Mouse (Mus musculus): ENCODE data around the gene Fcgrt.
"Not testable (repeated sequence)": the region's sequence is repeated elsewhere in the genome, so short reads cannot be mapped to it uniquely, and the experiment has no call there.

Gene Fcgrt

GRCm38 (mm10) chr7:45129776-45130512 lies 26.3 kb upstream of the Fcgrt start:
- in situ Hi-C loops (cut with MboI, MseI) = no loop called here

- in situ Hi-C loops (cut with MboI, MseI) = no loop called here
These were observed 25.7 kb upstream of the Fcgrt start for GRCm38 (mm10) chr7:45129318-45129717.

GRCm38 (mm10) chr7:45128624-45129246 lies 25.1 kb upstream of the Fcgrt start, which contains the start of gene Rpl13a:
Rpl13a (minus strand) TSS chr7:45128761.
- in situ Hi-C loops (cut with MboI, MseI) = no loop called here

GRCm38 (mm10) chr7:45127700-45128224 lies 24.1 kb upstream of the Fcgrt start:
- in situ Hi-C loops (cut with MboI, MseI) = no loop called here

- in situ Hi-C loops (cut with MboI, MseI) = no loop called here
These were observed 23.4 kb upstream of the Fcgrt start for GRCm38 (mm10) chr7:45126844-45127699.

DNA sequence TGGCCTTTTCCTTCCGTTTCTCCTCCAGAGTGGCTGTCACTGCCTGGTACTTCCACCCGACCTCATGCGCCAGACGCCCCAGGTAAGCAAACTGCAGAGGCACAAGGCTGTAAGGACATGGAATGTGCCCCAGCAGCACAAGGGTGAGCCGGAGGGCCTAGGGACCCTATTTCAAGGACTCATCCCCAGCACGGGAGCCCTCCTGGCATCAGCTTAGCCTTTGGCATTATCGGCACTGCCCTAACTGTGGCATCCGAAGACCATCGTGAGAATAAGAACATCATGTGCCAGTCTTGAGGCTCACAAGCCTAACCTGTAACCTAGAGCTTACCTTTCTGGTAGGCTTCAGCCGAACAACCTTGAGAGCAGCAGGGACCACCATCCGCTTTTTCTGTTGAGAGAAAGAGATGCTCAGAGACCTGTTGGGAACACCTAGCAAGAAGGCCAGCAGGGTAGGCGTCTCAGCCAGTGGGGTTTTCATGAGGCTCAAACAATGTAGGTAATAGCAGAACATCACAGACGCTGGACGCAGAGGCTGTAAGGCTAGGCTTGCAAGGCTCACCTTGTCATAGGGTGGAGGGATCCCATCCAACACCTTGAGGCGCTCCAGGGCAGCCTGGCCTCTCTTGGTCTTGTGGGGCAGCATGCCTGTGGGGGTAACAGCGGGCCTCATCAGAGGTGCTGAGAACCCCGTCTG lies 22.6 kb upstream of the Fcgrt start:
- in situ Hi-C loops (cut with MboI, MseI) = no loop called here

DNA sequence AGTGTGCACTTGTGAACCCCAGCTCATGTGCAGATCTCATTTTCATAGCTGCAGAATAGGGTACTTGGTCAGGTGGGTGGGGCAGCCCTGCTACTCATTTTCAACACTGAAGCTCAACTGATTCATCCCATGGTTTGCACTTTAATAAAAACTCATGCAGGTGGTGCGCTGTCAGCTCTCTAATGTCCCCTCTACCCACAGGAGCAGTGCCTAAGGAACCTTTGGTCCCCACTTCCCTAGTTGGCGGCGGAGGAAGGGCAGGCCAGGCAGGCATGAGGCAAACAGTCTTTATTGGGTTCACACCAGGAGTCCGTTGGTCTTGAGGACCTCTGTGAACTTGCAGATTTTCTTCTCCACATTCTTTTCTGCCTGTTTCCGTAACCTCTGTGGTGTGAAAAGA lies 22.0 kb upstream of the Fcgrt start:
- in situ Hi-C loops (cut with MboI, MseI) = not testable (repeated sequence)

- in situ Hi-C loops (cut with MboI, MseI) = no loop called here
These were observed 21.5 kb upstream of the Fcgrt start for GRCm38 (mm10) chr7:45125144-45125600.

- in situ Hi-C loops (cut with MboI, MseI) = loop anchor here (5.0 kb wide), 1 partner anchor 37 kb away; no protein-coding TSS in a partner anchor
These were observed 20.8 kb upstream of the Fcgrt start, which contains the start of gene Rps11 for GRCm38 (mm10) chr7:45124224-45125143. Rps11 (minus strand) TSS chr7:45124439.

- in situ Hi-C loops (cut with MboI, MseI) = loop anchor here (5.0 kb wide), 1 partner anchor 36 kb away; no protein-coding TSS in a partner anchor
These were observed 19.5 kb upstream of the Fcgrt start for GRCm38 (mm10) chr7:45123186-45123570.

DNA sequence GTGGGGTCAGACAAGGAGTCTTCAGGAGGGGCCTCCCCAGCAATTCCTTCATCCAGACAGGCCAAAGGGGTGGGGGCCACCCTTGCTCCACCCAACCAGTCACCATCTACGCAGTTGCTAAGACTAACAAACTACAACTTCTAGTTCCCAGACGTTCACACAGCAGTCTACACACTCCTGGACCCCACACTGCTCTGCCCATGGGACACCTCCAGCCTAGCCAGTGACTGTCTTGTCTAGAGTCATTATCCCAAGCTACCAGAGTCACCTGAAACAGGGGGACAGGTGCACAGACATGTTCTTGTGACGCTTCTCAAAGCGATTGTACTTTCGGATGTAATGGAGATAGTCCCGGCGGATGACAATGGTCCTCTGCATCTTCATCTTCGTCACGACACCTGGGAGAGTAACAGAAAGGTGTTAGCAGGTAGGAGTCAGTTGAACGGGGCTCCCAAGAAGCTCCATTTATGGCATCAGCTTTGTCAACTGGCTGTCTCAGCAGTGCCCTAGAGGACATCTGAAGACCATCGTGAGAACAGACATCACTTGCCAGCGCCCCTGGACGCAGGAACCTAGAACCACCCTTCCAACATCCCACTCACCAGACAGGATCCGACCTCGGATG lies 19.0 kb upstream of the Fcgrt start:
- in situ Hi-C loops (cut with MboI, MseI) = loop anchor here (5.0 kb wide), 1 partner anchor 35 kb away; no protein-coding TSS in a partner anchor

DNA sequence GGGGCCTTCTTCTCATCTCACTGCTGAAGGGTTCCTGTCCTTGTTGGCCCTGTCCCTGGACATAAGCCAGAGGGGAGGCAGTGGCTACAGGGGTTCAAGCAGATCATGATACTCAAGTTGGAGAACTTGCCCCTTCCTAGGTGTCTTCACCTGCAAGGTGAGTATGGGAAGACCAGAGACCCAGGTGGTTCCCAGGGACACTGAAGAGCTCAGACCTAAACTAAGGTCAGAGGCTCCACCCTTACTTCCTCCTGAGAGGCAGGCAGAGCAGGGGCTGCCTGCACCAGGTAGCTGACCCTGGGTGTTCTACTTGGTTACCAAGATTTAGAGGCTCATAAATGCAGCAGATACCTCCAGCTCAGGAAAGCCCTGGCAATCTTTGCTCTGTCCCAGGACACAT lies 18.3 kb upstream of the Fcgrt start:
- in situ Hi-C loops (cut with MboI, MseI) = loop anchor here (5.0 kb wide), 1 partner anchor 35 kb away; no protein-coding TSS in a partner anchor

DNA sequence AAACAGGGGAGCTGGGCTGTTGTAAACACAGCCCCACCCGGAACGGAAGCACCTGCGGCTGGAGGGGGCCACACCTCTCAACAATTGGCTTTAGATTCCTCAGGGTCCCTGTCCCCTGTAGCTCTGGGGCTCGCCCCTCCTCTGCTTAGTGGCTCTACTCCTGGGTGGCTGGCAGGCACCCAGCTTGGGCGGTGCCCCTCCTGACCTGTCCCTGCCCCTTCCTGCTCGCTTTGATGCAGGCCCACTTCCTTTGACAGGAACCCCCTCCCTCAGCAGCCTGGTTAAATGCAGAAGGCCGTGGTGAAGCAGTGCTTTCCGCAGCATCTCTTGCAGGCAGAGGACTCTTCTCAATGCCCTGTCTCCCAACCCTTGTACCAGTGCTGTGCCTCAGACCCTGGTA lies 17.8 kb upstream of the Fcgrt start:
- in situ Hi-C loops (cut with MboI, MseI) = loop anchor here (5.0 kb wide), 1 partner anchor 34 kb away; no protein-coding TSS in a partner anchor

GRCm38 (mm10) chr7:45119780-45120709 lies 16.4 kb upstream of the Fcgrt start:
- in situ Hi-C loops (cut with MboI, MseI) = loop anchor here (5.0 to 10.0 kb wide), 2 partner anchors 33 to 735 kb away; partner anchors contain the start of genes 1700008O03Rik and Syt3

GRCm38 (mm10) chr7:45118336-45118735 lies 14.7 kb upstream of the Fcgrt start:
- in situ Hi-C loops (cut with MboI, MseI) = loop anchor here (10.0 kb wide), 1 partner anchor 734 kb away; the partner anchor contains the start of genes 1700008O03Rik and Syt3

GRCm38 (mm10) chr7:45117566-45117965 lies 13.9 kb upstream of the Fcgrt start:
- in situ Hi-C loops (cut with MboI, MseI) = loop anchor here (10.0 kb wide), 1 partner anchor 733 kb away; the partner anchor contains the start of genes 1700008O03Rik and Syt3

- in situ Hi-C loops (cut with MboI, MseI) = loop anchor here (10.0 kb wide), 1 partner anchor 729 kb away; the partner anchor contains the start of genes 1700008O03Rik and Syt3
These were observed 9.8 kb upstream of the Fcgrt start for GRCm38 (mm10) chr7:45113476-45113875.

- in situ Hi-C loops (cut with MboI, MseI) = loop anchor here (10.0 kb wide), 1 partner anchor 728 kb away; the partner anchor contains the start of genes 1700008O03Rik and Syt3
These were observed 8.9 kb upstream of the Fcgrt start for GRCm38 (mm10) chr7:45112529-45112928.
